Mouse (Mus musculus) mouse trophoblast stem cell (cell line): ENCODE measurements around the gene Stat3.

Experiments used
- in situ Hi-C, 2 experiments: fragments of 300-500 bp; cut with MseI, MboI; formaldehyde crosslinking; loops; 2 replicates in 1 of 2; 3 replicates in 1 of 2; pipeline ENCODE4 v1.15.1; 2025

Gene Stat3

DNA sequence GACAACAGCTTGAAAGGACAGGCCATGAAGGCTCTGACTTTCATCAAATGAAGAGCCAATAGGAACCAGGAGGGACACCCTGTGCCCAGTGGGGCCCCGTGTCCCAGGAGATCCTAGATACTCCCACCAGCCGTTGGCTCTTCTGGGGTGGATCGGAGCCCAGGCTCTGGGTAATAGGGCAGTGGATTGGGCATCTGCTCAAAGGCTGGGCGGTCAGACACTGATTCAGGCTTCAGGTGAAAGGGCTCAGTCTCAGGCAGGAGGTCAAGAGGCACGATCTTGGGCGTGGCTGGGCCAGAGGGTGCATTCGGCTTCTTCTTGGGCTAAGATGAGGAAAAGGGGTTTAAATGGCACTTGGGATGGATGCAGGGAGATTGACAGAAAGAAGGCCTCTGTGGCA, 24.8 kb upstream of the Stat3 start:
- in situ Hi-C loops, result no loop called here

DNA sequence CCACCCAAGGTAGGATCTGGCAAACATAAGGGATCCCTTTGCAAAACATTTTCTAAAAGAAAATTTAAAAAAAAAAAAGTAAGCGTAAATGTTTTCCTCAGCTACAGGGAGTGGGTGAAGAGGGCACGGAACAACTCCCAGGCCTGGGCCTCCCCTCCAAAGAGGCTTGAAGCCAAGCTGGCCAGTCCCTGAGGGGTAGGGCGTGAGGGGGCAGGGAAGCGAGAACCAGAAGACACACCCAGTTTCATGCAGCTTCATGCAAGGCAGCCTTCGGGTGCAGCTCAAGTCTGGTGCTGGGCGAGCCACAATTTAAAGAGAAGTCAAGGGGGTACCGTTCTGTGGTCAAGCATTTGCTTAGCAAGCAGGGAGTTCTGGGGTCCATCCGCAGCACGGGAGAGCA, 24.3 kb upstream of the Stat3 start:
- in situ Hi-C loops, result no loop called here

DNA sequence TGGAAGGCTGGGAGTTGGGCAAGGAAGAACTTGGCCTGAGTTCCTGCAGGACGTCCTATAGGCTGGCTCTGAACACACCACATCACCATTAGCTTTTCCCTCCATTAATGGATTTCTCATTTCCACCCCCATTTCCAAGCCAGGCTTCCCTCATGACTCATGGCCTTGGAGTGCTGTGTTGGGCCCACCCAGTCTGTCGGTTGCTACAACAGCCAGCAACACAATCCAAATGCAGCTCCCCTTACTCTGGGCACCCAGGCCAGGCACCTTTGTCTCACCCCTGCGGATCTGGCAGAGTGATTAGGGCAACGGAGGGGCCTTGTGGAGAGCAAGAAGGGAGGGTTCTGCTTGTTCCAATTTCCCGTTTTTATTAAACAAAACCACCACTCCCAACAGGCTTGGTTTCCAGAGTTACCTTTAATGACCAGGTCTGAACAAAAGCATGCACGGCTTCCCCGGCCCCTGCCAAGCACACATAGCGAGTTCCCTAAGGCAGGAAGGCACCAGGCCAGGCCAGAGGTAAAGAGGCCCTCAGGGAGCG, 23.1 kb upstream of the Stat3 start:
- in situ Hi-C loops, result no loop called here

DNA sequence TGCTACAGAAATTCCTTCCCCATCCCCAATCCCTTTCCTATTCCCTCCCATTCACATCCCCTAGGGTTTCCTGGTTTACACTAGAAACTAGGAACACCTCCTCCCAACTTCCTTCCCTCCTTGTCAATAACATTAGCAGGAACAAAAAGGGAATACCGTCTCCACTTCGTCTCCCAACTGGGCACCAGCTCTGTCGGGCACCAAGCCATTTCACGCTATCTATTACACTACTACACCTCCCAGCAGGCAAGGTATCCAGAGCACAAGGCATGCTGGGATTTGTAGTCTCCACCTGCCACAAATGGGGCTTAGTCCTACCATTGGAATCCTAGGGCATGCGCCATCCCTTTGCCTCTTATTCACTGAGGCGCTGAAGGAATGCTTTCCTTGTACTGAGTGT, 21.2 kb upstream of the Stat3 start:
- in situ Hi-C loops, result no loop called here

DNA sequence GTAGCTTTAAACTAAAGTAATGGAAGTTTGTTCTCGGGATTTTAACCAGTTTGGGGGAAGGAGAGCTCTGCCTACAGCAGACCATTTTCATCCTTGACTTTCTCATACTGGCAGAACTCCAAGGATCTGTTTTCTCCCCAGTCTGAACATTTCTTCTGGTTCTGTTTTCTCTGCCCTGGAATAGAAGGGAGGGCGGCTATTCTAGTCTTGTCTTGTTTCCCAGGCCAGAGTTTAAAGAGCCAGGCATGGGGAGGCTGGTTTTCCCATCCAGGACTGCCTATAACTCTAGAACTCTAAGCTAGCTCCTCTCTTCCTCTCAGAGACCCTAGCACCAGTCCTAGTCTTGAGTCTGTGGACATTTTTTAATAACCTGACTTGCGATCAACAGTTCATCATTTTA, 20.5 kb upstream of the Stat3 start:
- in situ Hi-C loops, result no loop called here

DNA sequence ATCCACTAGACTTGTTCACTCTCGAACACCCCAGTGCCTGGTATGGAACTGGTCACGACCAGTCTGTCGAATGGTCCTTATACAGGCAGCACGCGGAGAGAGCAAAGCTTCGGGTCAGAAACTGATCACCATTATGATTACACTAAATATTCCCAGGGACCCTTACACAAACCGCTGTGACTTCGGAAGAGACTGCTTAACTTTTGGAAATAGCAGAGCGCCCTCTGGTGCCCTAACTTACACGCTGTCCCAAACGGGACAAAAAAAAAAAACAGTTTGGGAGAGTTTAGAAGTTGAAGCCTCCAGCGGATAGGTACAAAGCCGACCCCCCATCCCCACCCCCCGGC, 20.1 kb upstream of the Stat3 start:
- in situ Hi-C loops, result no loop called here

DNA sequence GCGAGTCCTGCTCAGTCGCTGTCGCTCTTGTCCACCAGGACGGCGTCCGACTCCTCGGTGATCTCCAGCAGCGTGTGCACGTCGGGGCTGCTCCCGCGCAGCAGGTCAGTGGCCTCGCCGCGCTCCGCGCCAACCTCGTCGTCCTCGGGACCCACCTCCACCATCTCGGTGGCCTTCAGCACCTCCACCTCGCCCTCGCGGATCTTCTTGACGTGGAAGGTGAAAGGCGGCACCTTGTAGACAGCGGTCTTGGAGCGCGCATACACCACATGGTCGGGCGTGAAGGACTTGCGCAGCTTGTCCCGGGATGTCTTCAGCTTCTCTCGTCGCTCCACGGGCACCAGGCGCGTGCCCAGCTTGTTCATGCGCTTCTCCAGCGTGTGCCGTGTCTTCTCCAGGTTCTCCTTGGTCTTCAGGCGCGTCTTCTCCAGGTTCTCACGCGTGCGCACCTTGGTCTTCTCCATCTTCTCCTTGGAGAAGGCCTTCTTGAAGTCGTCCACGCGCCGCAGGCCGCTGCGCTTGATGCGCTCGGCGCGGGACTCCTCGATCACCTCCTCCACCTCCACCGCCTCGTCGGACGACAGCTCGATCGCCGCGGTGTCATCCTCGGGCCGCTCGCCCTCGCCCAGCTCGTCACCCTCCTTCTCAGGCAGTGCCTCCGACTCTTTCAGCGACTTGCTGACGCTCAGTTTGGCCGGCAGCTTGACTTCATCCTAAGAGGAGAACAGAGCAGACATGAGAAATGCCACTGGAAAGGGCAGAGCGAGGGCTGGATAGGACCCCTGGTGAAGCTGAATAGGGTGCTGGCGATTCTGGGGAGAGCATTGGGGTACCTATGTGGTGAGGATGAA, 19.5 kb upstream of the Stat3 start:
- in situ Hi-C loops, result no loop called here

DNA sequence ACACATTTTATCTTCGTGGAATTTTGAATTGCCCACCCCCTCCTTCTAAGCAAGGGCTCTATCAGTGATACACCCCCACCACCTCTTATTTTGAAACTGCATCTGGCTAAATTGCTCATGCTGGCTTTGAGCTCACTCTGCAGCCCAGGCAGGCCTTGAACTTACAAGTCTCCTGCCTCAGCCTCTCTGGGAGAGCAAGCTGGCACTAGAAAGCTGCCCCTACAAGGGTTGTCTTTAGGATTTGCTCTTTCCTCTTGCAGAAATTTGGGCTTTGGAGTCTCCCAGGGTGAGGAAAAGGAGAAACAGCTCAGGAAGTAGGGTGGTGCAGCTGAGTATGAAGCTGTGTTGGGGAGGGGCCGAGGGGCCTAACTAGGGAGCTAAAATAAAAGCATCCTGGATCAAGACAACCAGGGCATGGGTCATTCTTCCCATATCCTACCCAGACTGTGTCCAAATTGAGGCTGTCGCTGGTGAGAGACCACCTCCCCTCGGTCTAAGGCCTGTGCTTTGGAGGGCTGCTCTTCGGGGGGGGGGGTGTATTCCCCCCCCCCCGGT, 18.7 kb upstream of the Stat3 start:
- in situ Hi-C loops, result no loop called here

DNA sequence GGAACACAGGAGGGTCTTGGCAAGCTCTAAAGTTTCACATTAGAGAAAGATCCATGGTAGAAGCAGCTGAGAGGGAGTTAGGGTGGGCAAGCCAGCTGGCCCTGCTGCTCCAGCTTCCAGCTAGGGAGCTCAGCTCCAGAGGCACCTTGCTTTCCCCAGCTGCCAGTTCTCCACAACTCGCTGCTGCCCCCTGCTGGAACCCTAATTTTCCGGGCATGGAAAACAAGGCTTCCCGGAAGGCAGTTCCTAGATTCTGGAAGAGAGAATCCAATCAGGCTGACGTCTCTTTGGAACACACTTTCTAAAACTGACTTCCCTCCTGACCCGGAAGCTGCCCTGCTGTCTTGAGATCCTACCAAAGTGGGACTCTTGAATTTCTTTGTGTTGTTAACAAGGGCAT, 17.9 kb upstream of the Stat3 start:
- in situ Hi-C loops, result no loop called here

DNA sequence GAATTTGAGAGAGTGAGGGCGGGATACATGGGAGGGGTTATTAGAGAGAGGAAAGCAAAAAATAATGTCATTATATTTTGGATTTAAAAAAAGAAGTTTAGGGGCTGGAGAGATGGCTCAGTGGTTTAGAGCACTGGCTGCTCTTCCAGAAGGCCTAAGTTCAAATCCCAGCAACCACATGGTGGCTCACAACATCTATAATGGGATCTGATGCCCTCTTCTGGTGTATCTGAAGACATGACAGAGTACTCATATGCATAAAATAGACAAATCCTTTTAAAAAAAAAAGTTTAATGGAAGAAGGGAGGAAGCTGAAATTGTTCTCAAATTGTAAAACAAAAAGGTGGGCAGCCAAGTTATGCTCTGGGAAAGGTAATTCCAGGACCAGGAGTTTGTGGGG, 10.2 kb upstream of the Stat3 start:
- in situ Hi-C loops, result loop anchor here (5.0 kb wide), 1 partner anchor 57 kb away; no protein-coding TSS in a partner anchor

DNA sequence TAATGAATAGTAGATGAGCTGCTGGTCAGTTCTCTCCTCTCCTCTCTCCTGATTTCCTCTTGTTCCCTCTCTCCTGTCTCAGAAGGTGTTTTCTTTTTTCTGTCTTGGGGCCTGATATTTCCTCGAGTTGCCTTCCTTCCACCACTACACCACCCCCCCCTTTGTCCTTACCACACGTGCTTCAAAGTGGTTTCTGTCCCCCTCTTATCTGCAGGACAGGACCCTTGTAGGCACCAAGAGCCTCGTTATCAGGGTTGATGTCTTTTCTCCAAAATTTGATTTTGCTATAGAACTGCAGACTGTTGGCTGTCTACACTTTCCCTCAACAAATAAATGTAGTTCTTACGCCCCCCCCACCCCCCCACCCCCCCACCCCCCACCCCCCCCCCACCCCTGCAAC, 9.0 kb upstream of the Stat3 start:
- in situ Hi-C loops, result loop anchor here (5.0 kb wide), 1 partner anchor 56 kb away; no protein-coding TSS in a partner anchor

DNA sequence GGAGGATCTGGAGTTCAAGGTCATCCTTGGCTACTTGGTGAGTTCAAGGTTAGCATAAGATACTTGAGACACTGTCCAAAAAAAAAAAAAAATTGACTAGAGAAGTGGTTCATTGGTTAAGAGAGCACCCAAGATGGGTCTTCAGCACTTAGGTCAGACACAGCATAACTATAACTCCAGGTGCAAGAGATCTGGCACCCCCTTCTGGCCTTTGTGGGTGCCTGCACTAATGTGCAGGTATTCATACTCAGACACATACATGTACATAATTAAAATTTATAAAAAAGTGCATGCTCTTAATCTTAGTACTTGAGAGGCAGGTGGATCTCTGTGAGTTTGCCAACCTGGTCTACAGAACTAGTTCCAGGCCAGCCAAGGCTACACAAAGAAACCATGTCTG, 8.2 kb upstream of the Stat3 start:
- in situ Hi-C loops, result loop anchor here (5.0 kb wide), 1 partner anchor 55 kb away; no protein-coding TSS in a partner anchor

DNA sequence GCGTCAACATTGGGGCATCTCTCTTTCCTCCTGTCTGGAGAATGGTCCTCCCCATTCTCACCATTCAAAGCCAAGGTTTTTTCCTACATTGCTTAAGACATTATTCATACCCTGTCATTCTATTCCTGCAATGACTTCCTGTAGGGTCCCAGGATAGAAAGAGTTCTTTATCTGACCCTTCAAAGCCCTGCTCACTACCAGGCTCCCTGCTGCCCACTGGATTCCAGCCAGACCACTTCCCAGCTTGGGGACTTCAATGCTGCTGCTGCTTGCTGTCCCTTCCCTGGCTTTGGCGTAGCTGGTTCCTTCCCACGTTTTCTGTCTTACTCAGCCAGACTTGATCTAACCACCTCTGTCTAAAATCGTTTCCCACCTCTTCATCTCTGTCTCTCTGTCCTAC, 7.5 kb upstream of the Stat3 start:
- in situ Hi-C loops, result loop anchor here (5.0 kb wide), 1 partner anchor 55 kb away; no protein-coding TSS in a partner anchor

DNA sequence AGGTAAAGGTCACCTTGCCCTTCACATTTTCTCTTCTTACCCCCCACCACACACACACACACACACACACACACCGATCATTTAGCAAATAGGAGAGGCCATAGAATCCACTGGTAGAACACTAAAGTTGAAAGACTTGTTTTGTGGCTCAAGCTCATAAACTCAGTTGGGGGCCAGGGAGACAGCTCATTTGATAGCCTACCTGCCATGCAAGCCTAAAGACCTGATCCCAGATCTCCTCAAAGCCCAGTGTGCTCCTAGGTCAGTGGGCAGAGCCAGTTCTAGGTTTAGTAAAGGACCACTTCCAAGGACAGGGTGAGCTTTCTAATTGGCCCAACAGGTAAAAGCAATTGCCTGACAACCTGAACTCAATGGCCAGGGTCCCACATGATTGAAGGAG, 3.0 kb upstream of the Stat3 start:
- in situ Hi-C loops, result no loop called here

DNA sequence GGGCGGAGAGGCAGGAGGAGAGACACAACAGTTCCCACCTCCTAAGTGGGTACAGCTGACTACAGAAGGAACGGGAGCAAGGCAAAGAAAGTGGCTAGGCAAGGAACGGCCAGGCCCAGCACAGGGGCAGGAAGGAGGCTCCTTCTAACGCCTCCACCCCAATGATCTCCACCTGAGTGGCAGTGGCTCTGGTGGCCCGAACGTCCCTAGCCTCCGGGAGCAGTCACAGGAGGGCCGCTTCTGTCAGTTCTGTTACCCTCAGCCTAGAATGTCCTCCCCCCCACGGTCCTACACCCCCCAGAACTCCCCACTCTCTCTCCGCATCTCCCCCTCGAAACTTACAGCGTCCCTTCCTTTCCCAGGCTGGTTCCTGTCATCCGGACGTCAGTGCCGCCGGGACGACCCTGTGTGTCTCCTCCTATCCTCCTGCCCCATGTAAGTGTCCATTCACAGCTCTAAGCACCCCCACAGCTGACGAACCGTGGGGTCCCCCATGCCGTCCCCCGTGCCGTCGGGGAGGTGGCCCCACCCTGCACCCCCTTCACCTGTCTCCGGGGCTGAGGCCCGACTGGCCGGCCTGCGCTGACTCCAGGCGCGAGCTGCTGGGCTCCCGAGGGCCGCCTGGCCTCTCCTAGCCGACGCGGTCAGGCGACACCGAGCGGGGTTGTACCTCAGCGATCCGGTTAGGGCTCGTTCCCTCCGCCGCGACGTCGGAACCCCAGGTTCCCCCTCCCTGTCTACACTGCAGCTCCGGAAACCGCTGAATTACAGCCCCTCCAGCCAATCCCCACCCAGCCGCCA, 429 bp downstream of the Stat3 start:
- in situ Hi-C loops, result no loop called here

DNA sequence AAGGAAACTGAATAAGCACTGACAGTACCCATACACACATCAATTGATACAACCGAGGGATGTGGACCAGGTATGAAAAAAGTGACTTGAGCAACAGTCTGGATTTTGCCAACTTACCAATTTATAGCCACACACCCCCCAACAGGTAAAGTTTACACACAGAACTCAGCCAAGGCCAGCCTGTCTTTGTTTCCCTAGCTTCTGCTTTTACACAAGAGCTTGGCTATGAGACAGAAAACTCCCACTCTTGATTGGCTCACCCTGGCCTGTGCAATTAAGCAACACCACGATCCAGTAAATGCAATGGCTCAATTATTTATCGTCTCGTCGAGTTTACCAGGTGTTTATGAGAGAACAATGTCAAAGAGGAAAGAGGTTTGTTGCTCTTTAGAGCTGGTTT, 1.2 kb downstream of the Stat3 start:
- in situ Hi-C loops, result no loop called here

DNA sequence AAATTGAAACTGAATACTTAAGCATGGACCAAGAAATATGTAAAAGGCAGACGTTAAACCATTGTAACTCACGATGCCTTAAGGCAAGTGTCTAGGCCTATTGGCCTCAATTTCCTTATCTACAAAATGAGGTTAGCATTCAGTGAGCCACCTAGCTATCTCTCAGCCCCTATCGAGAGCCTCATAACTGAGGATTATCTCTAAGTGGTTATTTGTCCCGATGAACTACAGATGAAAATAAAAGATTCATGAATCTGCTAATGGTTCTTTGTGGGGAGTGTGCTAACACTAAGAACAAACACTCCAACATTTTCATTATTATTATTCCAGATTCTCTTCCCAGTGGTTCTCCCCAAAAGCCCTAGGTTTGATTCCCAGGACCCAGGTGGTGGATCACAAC, 2.0 kb downstream of the Stat3 start:
- in situ Hi-C loops, result no loop called here

DNA sequence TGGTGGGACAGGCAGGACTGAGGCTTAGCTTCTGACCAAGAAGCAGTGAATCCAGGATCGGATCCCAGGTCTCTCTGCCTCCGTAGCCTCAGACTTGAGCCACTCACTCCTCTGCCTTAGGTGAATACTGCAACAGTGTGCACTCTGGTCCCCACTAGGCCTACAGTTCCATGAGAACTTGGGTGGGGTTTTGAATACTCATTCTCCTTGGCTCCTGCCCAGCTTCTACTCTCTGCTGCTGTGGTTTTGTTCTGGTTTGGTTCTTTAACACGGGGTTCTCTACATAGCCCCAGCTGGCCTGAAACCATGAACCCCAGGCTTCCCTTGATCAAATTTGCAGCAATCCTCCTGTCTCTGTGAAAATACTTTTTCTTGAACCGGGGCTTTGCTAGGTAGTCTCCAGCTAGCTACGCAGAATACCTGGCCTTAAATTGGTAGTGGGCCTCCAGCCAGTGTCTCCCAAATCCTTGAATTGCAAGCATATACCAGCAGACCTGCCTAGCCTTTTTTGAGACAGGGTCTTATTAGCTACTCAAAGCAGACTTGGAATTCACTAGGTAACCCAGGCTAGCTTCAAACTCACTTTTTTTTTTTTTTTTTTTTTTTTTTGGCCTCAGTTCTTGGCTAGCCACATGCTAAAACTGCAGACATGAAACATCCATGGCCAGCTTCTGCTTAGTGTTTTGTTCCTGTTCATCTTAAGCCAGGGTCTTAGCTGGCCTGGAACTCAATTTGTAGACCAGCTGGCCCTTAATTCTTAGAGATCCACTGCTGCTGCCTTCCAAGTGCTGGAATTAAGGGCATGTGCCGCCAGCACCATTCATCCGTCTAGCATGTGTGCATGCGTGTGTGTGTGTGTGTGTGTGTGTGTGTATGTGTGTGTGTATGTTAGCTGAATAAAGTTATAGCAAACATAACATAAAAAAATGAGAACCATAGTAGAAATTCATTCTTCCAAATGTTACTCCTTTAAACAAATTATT, 3.7 kb downstream of the Stat3 start:
- in situ Hi-C loops, result no loop called here

DNA sequence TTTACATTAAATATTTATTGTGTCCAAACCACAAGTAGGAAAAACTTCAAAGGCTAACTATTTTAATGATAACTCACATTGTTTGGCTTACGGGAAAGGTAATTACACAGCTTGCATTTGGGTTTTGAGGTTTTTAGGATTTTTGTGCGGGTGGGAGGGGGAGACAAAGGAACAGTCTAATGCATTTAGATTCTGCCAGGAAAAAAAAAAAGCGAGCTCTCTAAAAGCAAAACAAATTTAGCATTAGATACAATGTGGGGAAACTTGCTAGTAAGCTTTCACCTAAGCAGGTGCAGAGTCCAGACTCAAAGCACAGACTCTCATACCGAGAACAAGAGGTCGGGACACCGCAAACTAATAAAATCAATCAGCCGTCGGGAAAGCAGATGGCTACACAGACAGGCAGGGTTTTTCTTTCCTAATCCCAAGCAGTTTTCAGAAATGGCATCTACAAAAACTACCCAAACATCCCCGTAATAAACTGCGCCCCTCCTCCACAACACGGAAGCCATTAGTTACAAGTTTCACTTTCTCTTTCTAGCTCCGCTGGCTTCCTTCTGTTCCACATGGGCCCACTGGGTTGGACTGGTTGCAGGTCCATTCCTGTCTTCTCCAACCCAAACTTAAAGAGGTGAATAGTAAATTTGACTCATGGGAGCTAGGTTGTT, 8.0 kb downstream of the Stat3 start:
- in situ Hi-C loops, result no loop called here

DNA sequence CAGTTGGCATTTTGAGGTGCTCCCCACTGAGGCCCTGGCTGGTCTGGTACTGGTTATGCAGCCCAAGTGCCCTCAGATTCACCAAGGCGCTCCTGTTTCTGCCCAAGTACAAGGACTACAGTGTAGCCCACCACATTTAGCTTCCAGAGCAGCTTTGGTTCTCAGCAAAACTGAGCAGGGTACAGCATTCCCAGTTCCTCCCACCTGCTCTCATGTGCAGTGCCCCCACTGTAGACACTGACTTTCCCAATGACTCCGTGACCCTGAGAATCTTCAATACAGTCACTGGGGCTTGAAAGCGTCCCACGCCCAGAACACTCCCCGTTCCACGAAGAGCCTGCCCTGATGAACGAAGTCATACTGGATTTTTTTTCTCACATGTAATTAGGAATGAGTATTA, 8.7 kb downstream of the Stat3 start:
- in situ Hi-C loops, result no loop called here

DNA sequence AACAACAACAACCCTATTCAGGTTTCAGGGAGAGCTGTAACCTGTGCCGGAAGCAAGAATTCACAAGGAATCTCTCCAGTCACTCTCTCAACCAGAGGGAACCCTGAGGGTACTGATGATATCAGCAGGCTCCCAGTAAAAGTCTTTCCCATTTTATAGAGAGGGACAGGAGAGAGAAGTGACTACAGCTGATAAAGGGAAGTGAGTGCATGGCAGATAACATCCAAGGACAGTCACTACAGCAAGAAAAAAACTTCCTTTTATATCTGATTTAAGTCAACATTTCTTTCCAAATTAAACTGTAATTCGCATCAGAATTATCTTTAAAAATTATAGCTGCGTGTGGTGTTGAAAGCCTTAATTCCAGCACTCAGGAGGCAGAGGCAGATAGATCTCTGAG, 12.0 kb downstream of the Stat3 start:
- in situ Hi-C loops, result no loop called here
